Mouse (Mus musculus) heart, embryonic 16.5 days (tissue): ENCODE measurements around the gene Mapk10. TPM values are rescaled to one million over a fixed set of nuclear protein-coding genes. Genes with fewer than 3 reads are reported as not detected.

ENCODE experiments used
- ATAC-seq: fragments of 200-750 bp; cut with Nextera tagmentation; replicated peaks from 2 replicates; pipeline ENCODE4 v1.8.0; 2017; ENCODE audit warnings: moderate number of reproducible peaks; ENCODE audit not compliant: insufficient read depth, low FRiP score; ENCODE audit errors: extremely low read depth
- H3K27ac ChIP-seq: fragments of 300-500 bp; sonication (generic); 2 replicates; pipeline ENCODE4 v1.5.1; 2014; ENCODE audit warnings: mild to moderate bottlenecking, low read length, control low read depth, moderate library complexity
- H3K27me3 ChIP-seq: fragments of 300-500 bp; sonication (generic); 2 replicates; pipeline ENCODE4 v1.6.1; 2014; ENCODE audit warnings: low read length, mixed read lengths; ENCODE audit not compliant: control insufficient read depth, insufficient read depth
- H3K36me3 ChIP-seq: fragments of 300-500 bp; sonication (generic); 2 replicates; pipeline ENCODE4 v1.6.1; 2014; ENCODE audit not compliant: control insufficient read depth, insufficient read depth
- H3K4me1 ChIP-seq: fragments of 300-500 bp; sonication (generic); 2 replicates; pipeline ENCODE4 v1.6.1; 2014; ENCODE audit warnings: low read length, mixed read lengths; ENCODE audit not compliant: control insufficient read depth, insufficient read depth
- H3K4me2 ChIP-seq: fragments of 300-500 bp; sonication (generic); 2 replicates; pipeline ENCODE4 v1.6.1; 2014; ENCODE audit warnings: low read depth, mild to moderate bottlenecking, control low read depth, low read length
- H3K4me3 ChIP-seq: fragments of 300-500 bp; sonication (generic); 2 replicates; pipeline ENCODE4 v1.5.1; 2014; ENCODE audit warnings: mild to moderate bottlenecking, control low read depth, low read length
- H3K9ac ChIP-seq: fragments of 300-500 bp; sonication (generic); 2 replicates; pipeline ENCODE4 v1.6.1; 2014; ENCODE audit warnings: low read length, control low read depth
- H3K9me3 ChIP-seq: fragments of 300-500 bp; sonication (generic); replicated peaks from 2 replicates; pipeline ENCODE4 v1.6.1; 2016; ENCODE audit warnings: low read length; ENCODE audit not compliant: control insufficient read depth
- WGBS: fragments of 180-500 bp; shearing (Covaris S2); extraction: QIAGEN DNeasy Blood & Tissue Kit; methylation state at CpG from one replicate; pipeline ENCODE4 v1.1.7; 2014; 5-methylcytosine and 5-hydroxymethylcytosine counted together
- polyA plus RNA-seq: library from polyadenylated mRNA; unstranded; fragments of >200 nt; fragmentation: Nextera tagmentation; extraction: Ambion mirVana; gene quantifications from 2 replicates; pipeline ENCODE4 v1.2.1, GENCODE M21; 2015

The Mapk10 gene
- polyA plus RNA-seq, 1 experiment from 2014 or later = 3.6 TPM

- no peak for ATAC-seq
- Histone ChIP-seq H3K4me3 (no peak overlapping the region), H3K27me3 (no peaks in the 10 kb centered on the region), H3K36me3 (no peaks in the 10 kb centered on the region), H3K9me3 (no peaks in the 10 kb centered on the region), H3K4me1 (no peaks in the 10 kb centered on the region), H3K9ac (no peak overlapping the region), H3K4me2 (no peak overlapping the region), H3K27ac (no peak overlapping the region)
- WGBS = 81% methylated on average over 4 of the region's 4 CpGs
These were observed 196.8 kb downstream of the Mapk10 start for GRCm38 (mm10) chr5:103014309-103014708.

- no peak for ATAC-seq
- no peaks in the 10 kb centered on the region for H3K36me3 ChIP-seq
- WGBS = 47% methylated on average over 4 of the region's 4 CpGs
- no peak overlapping the region for H3K4me3 ChIP-seq
- no peak overlapping the region for H3K9ac ChIP-seq
- H3K4me1 ChIP-seq = no peaks in the 10 kb centered on the region
- no peaks in the 10 kb centered on the region for H3K9me3 ChIP-seq
- no peaks in the 10 kb centered on the region for H3K27me3 ChIP-seq
- H3K4me2 ChIP-seq = no peak overlapping the region
- no peak overlapping the region for H3K27ac ChIP-seq
These were observed 202.2 kb downstream of the Mapk10 start for GRCm38 (mm10) chr5:103008894-103009293.

GRCm38 (mm10) chr5:103002116-103002515 is 209.0 kb downstream of the Mapk10 start:
- no peak overlapping the region for H3K9ac ChIP-seq
- H3K36me3 ChIP-seq = no peaks in the 10 kb centered on the region
- H3K4me1 ChIP-seq = no peaks in the 10 kb centered on the region
- ATAC-seq = no peak
- H3K4me2 ChIP-seq = no peak overlapping the region
- H3K27ac ChIP-seq = no peak overlapping the region
- no peak overlapping the region for H3K4me3 ChIP-seq
- H3K27me3 ChIP-seq = no peaks in the 10 kb centered on the region
- 54% methylated on average over 7 of the region's 7 CpGs for WGBS
- H3K9me3 ChIP-seq = no peaks in the 10 kb centered on the region

GRCm38 (mm10) chr5:103000572-103000971 is 210.6 kb downstream of the Mapk10 start:
- H3K4me2 ChIP-seq = no peak overlapping the region
- H3K9me3 ChIP-seq = no peaks in the 10 kb centered on the region
- no peaks in the 10 kb centered on the region for H3K27me3 ChIP-seq
- 76% methylated on average over 6 of the region's 6 CpGs for WGBS
- no peak overlapping the region for H3K4me3 ChIP-seq
- H3K9ac ChIP-seq = no peak overlapping the region
- H3K4me1 ChIP-seq = no peaks in the 10 kb centered on the region
- no peak overlapping the region for H3K27ac ChIP-seq
- H3K36me3 ChIP-seq = no peaks in the 10 kb centered on the region
- ATAC-seq = no peak

DNA sequence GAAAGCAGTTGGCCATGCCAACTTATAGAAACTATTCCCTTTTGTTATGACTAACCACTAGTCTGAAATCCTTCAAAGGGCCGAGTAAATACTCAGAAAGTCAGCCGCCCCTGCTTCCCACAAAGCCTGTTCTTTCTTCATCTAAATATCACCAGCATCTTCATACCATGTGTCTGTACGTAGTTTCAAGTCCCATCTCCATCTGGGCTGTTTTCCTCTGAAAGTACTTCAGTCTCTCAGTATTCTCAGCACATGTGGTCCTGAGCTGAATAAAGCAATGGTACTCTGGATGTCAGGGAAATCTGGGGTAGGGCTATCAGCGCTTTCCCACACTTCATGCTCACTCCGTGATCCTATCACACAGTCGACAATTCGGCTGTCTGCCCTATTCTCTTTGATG is 212.6 kb downstream of the Mapk10 start:
- Histone ChIP-seq H3K27ac (no peak overlapping the region), H3K4me2 (no peak overlapping the region), H3K4me1 (no peaks in the 10 kb centered on the region), H3K9ac (no peak overlapping the region), H3K9me3 (no peaks in the 10 kb centered on the region), H3K27me3 (no peaks in the 10 kb centered on the region), H3K4me3 (no peak overlapping the region), H3K36me3 (no peaks in the 10 kb centered on the region)
- WGBS = 79% methylated on average over 7 of the region's 7 CpGs
- ATAC-seq = no peak

DNA sequence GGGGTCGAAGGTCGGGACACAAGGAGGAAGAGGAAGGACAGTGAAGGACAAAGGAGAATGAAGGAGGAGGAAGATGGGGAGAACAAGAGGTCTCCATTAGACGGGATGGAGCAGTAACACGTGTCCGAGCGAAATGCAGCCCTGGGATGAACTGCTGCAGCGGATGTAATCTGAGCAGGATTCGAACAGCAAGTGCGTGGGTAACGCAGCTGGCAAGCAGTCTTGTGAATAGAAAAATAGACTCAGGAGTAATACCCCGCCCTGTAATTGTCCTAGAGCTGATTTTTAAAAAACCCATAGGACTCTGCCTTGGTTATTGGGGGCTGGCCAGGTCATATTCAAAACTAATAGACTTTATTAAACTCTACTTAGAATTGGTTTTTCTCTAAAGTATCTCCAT is 213.2 kb downstream of the Mapk10 start:
- no peak overlapping the region for H3K27ac ChIP-seq
- H3K4me1 ChIP-seq = no peaks in the 10 kb centered on the region
- H3K9ac ChIP-seq = no peak overlapping the region
- H3K9me3 ChIP-seq = no peaks in the 10 kb centered on the region
- ATAC-seq = no peak
- WGBS = 86% methylated on average over 11 of the region's 11 CpGs
- H3K4me3 ChIP-seq = no peak overlapping the region
- no peaks in the 10 kb centered on the region for H3K36me3 ChIP-seq
- no peak overlapping the region for H3K4me2 ChIP-seq
- H3K27me3 ChIP-seq = no peaks in the 10 kb centered on the region

- Histone ChIP-seq H3K4me1 (no peaks in the 10 kb centered on the region), H3K9me3 (no peaks in the 10 kb centered on the region), H3K9ac (no peak overlapping the region), H3K4me3 (no peak overlapping the region), H3K36me3 (no peaks in the 10 kb centered on the region), H3K4me2 (no peak overlapping the region), H3K27me3 (no peaks in the 10 kb centered on the region), H3K27ac (no peak overlapping the region)
- 82% methylated on average over 7 of the region's 7 CpGs for WGBS
- no peak for ATAC-seq
These were observed 214.8 kb downstream of the Mapk10 start for GRCm38 (mm10) chr5:102996331-102996730.

DNA sequence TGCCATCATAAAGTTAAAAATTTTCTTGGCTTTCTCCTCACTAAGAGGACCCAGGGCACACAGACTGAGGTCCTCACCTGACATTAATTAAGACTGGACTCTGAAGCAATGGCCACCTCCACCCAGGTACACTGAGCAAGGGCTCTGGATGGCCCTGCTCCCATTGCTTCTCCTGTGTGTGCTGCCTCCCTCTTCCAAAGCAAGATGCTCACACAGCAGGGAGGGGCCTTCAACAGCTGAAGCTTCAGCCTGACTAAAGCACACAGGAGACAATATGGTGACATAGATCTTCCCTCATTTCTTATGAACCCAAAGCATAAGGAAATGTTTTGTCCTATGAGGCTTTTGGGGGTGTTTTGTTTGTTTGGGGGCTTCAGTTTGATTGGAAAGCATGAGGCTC is 215.2 kb downstream of the Mapk10 start:
- no peak overlapping the region for H3K4me2 ChIP-seq
- no peaks in the 10 kb centered on the region for H3K9me3 ChIP-seq
- no peak overlapping the region for H3K27ac ChIP-seq
- no peaks in the 10 kb centered on the region for H3K4me1 ChIP-seq
- no peaks in the 10 kb centered on the region for H3K27me3 ChIP-seq
- no peak overlapping the region for H3K9ac ChIP-seq
- no peaks in the 10 kb centered on the region for H3K36me3 ChIP-seq
- ATAC-seq = no peak
- no peak overlapping the region for H3K4me3 ChIP-seq

DNA sequence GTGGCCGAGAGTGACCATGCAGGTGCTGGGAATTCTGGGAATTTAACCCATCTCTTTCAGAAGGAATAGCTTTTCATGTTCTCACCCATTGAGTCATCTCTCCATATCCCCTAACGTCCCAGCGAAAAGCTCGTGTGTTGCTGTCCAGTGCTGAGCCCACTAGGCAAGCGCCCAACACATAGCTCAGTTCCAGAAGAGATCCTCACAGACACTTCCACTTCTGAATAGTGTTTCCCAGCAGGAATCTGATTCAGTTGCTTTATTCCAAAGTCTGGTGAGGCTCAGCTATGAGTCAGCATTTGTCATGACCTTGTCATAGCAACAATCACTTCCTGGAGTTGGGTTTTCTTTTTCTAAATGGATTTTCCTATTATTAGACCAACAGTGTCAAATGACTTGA is 217.2 kb downstream of the Mapk10 start:
- Histone ChIP-seq H3K4me1 (no peaks in the 10 kb centered on the region), H3K36me3 (no peaks in the 10 kb centered on the region), H3K4me3 (no peak overlapping the region), H3K9ac (no peak overlapping the region), H3K27me3 (no peaks in the 10 kb centered on the region), H3K9me3 (no peaks in the 10 kb centered on the region), H3K27ac (no peak overlapping the region), H3K4me2 (no peak overlapping the region)
- ATAC-seq = no peak
- 60% methylated on average over 5 of the region's 5 CpGs for WGBS

- H3K27ac ChIP-seq = no peak overlapping the region
- H3K36me3 ChIP-seq = no peaks in the 10 kb centered on the region
- H3K4me1 ChIP-seq = no peaks in the 10 kb centered on the region
- 60% methylated on average over 2 of the region's 2 CpGs for WGBS
- no peak overlapping the region for H3K4me2 ChIP-seq
- H3K9ac ChIP-seq = no peak overlapping the region
- no peak overlapping the region for H3K4me3 ChIP-seq
- H3K9me3 ChIP-seq = no peaks in the 10 kb centered on the region
- no peak for ATAC-seq
- H3K27me3 ChIP-seq = no peaks in the 10 kb centered on the region
These were observed 219.4 kb downstream of the Mapk10 start for GRCm38 (mm10) chr5:102991691-102992090.
